Comparison of ENCODE assay signal across 9 mouse cellular contexts in genomic region chr9:73121735-73122134, GRCm38 (mm10). TPM values are rescaled to one million over a fixed set of nuclear protein-coding genes. Genes with fewer than 3 reads are reported as not detected.
DNase-seq lines count a peak whose midpoint lies in the region; ATAC-seq and TF ChIP-seq lines count a peak whose summit lies in the region.
"Had no signal": no experiment of that assay in that cellular context is flagged by ENCODE, and none has a peak within 500 bp of the region (broad histone marks: within the 10 kb centered on the region; RNA-seq: fewer than 3 reads in every experiment).

No protein-coding gene starts in this region.

- no peaks in the 10 kb centered on the region for H3K9me3 ChIP-seq in stomach, postnatal 0 days (ENCODE audit: control insufficient read depth, low read length)
- no peaks in the 10 kb centered on the region for H3K9me3 ChIP-seq in intestine, embryonic 16.5 days (ENCODE audit: control insufficient read depth, low read length)
- no peaks in the 10 kb centered on the region for H3K9me3 ChIP-seq in midbrain, embryonic 11.5 days (ENCODE audit: control insufficient read depth, low read length)
- H3K9me3 ChIP-seq: embryonic facial prominence, embryonic 13.5 days had no signal

- TF ChIP-seq CTCF in stomach, postnatal 0 days (IDR thresholded peaks at IDR 0.05; ENCODE audit: low read depth) = peak; percentile 73

- H3K4me2 ChIP-seq in stomach, postnatal 0 days (replicated peaks; ENCODE audit: low read depth) = no peak overlapping the region
- no peak overlapping the region for H3K4me2 ChIP-seq in intestine, embryonic 16.5 days (ENCODE audit: low read depth, low read length)
- H3K4me2 ChIP-seq in midbrain, embryonic 11.5 days = no peak overlapping the region
- H3K4me2 ChIP-seq: embryonic facial prominence, embryonic 13.5 days had no signal

- no peak for ATAC-seq in stomach, postnatal 0 days (ENCODE audit: low FRiP score, low TSS enrichment)
- ATAC-seq in intestine, embryonic 16.5 days = no peak
- ATAC-seq in midbrain, embryonic 11.5 days (ENCODE audit: low FRiP score) = no peak

- no peaks in the 10 kb centered on the region for H3K27me3 ChIP-seq in stomach, postnatal 0 days (ENCODE audit: control insufficient read depth, insufficient read depth, low read length)
- no peaks in the 10 kb centered on the region for H3K27me3 ChIP-seq in intestine, embryonic 16.5 days (replicated peaks; ENCODE audit: control insufficient read depth, insufficient read depth, low read length)
- H3K27me3 ChIP-seq in midbrain, embryonic 11.5 days (ENCODE audit: control insufficient read depth, insufficient read depth, low read length) = no peaks in the 10 kb centered on the region
- H3K27me3 ChIP-seq: embryonic facial prominence, embryonic 13.5 days had no signal

- peaks cover 23% of the 10 kb centered on the region for H3K36me3 ChIP-seq in stomach, postnatal 0 days (ENCODE audit: control insufficient read depth, insufficient read depth, low read length)
- H3K36me3 ChIP-seq in intestine, embryonic 16.5 days (ENCODE audit: control insufficient read depth, insufficient read depth, low read length) = peaks cover 20% of the 10 kb centered on the region
- peaks cover 24% of the 10 kb centered on the region for H3K36me3 ChIP-seq in midbrain, embryonic 11.5 days (ENCODE audit: control insufficient read depth, insufficient read depth, low read length)

- H3K4me3 ChIP-seq in stomach, postnatal 0 days (ENCODE audit: low read depth, low read length) = no peak overlapping the region
- H3K4me3 ChIP-seq in intestine, embryonic 16.5 days (ENCODE audit: low read length) = no peak overlapping the region
- H3K4me3 ChIP-seq in midbrain, embryonic 11.5 days (ENCODE audit: low read depth, low read length) = no peak overlapping the region
- H3K4me3 ChIP-seq: embryonic facial prominence, embryonic 13.5 days had no signal

- no peak for TF ChIP-seq EP300 in stomach, postnatal 0 days (optimal IDR thresholded peaks at IDR 0.05)

- H3K4me1 ChIP-seq in stomach, postnatal 0 days (replicated peaks; ENCODE audit: control insufficient read depth, insufficient read depth) = no peaks in the 10 kb centered on the region
- H3K4me1 ChIP-seq in intestine, embryonic 16.5 days (ENCODE audit: control insufficient read depth, insufficient read depth, low read length) = no peaks in the 10 kb centered on the region
- no peaks in the 10 kb centered on the region for H3K4me1 ChIP-seq in midbrain, embryonic 11.5 days (ENCODE audit: control insufficient read depth, insufficient read depth, low read length)
- H3K4me1 ChIP-seq: embryonic facial prominence, embryonic 13.5 days had no signal

- no peak overlapping the region for H3K27ac ChIP-seq in stomach, postnatal 0 days (replicated peaks)
- H3K27ac ChIP-seq in intestine, embryonic 16.5 days (ENCODE audit: low read length) = no peak overlapping the region
- no peak overlapping the region for H3K27ac ChIP-seq in midbrain, embryonic 11.5 days (ENCODE audit: low read depth, low read length)
- H3K27ac ChIP-seq: embryonic facial prominence, embryonic 13.5 days had no signal

- peak; percentile 59 for DNase-seq in kidney, postnatal 10 days
- DNase-seq in kidney, adult 9 months = no peak
- DNase-seq in 416B (ENCODE audit: low read depth) = peak; percentile 42
- peak; percentile 26 to 36 for DNase-seq in B cell, adult 2 months
- peak; percentile 17 to 39 for DNase-seq in frontal cortex, postnatal 36 days (ENCODE audit: low spot score in 2 of 2)
- peak; percentile 34 for DNase-seq in stomach, postnatal 0 days (ENCODE audit: low spot score)
- no peak for DNase-seq in midbrain, embryonic 11.5 days (ENCODE audit: low spot score, missing footprints)

- H3K9ac ChIP-seq in stomach, postnatal 0 days (ENCODE audit: low read length) = no peak overlapping the region
- H3K9ac ChIP-seq in intestine, embryonic 16.5 days (ENCODE audit: low read depth, low read length) = no peak overlapping the region
- H3K9ac ChIP-seq in midbrain, embryonic 11.5 days (ENCODE audit: low read length) = no peak overlapping the region
- H3K9ac ChIP-seq: embryonic facial prominence, embryonic 13.5 days had no signal

- 64% methylated on average over 8 of the region's 8 CpGs for WGBS in stomach, postnatal 0 days
- 75% methylated on average over 8 of the region's 8 CpGs for WGBS in intestine, embryonic 16.5 days
- WGBS in midbrain, embryonic 11.5 days = 78% methylated on average over 8 of the region's 8 CpGs

RNA-seq across cellular contexts. Expression of gene Rsl24d1, which starts 8.5 kb away (rescaled TPM):
- polyA plus RNA-seq in stomach, postnatal 0 days (2015; fragmentation: Nextera tagmentation; extraction: Ambion mirVana) = 55.6 and 56.3 TPM in 2 replicates
- 76.3 and 82.8 TPM in 2 replicates for polyA plus RNA-seq in intestine, embryonic 16.5 days (2015; fragmentation: Nextera tagmentation; extraction: Ambion mirVana)
- polyA plus RNA-seq in midbrain, embryonic 11.5 days (2014; fragmentation: Nextera tagmentation; extraction: Ambion mirVana) = 172 and 184 TPM in 2 replicates

RNA-seq across cellular contexts. Expression of gene Gm20509, which starts 19.5 kb away (rescaled TPM):
- polyA plus RNA-seq in stomach, postnatal 0 days (2015; fragmentation: Nextera tagmentation; extraction: Ambion mirVana) = not detected in 2 replicates
- polyA plus RNA-seq in intestine, embryonic 16.5 days (2015; fragmentation: Nextera tagmentation; extraction: Ambion mirVana) = not detected in 2 replicates
- not detected in 2 replicates for polyA plus RNA-seq in midbrain, embryonic 11.5 days (2014; fragmentation: Nextera tagmentation; extraction: Ambion mirVana)
- polyA plus RNA-seq: embryonic facial prominence, embryonic 13.5 days had no signal

RNA-seq across cellular contexts. Expression of gene Khdc3, which starts 20.1 kb away (rescaled TPM):
- polyA plus RNA-seq in stomach, postnatal 0 days (2015; fragmentation: Nextera tagmentation; extraction: Ambion mirVana) = not detected in 2 replicates
- not detected in 2 replicates for polyA plus RNA-seq in intestine, embryonic 16.5 days (2015; fragmentation: Nextera tagmentation; extraction: Ambion mirVana)
- polyA plus RNA-seq in midbrain, embryonic 11.5 days (2014; fragmentation: Nextera tagmentation; extraction: Ambion mirVana) = not detected in 2 replicates
- polyA plus RNA-seq: embryonic facial prominence, embryonic 13.5 days had no signal

Comparison
In these comparisons a context has a peak if more than half of its experiments do, and no peak if none do; other contexts are left out.
1. DNase-seq: peak in kidney, postnatal 10 days (single experiment), 416B (single experiment), B cell, adult 2 months (2 of 2), frontal cortex, postnatal 36 days (2 of 2) and stomach, postnatal 0 days (single experiment); none in kidney, adult 9 months (single experiment) and midbrain, embryonic 11.5 days (single experiment).